Mouse (Mus musculus): ENCODE measurements around the gene Wwp2.

DNA sequence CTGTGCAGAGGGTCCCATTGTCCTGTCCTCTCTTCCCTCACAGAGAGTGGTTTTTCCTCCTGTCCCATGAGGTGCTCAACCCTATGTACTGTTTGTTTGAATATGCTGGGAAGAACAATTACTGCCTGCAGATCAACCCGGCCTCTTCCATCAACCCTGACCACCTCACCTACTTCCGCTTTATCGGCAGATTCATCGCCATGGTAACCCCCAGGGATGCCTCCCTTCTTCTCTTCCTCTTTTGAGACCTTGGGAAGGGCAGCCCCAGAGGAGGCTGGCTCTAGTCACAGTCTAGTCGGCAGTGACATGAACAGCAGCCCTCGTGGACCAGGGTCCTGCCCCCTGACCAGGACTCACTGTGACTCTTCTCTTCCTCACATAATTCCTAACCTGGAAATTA lies 116.1 kb downstream of the Wwp2 start:
- no peak for TF ChIP-seq ZNF384 (IDR thresholded peaks at IDR 0.05; ENCODE audit: low read depth, low read length)
- no peak for TF ChIP-seq CHD2 (IDR thresholded peaks at IDR 0.05; ENCODE audit: low read depth, low read length)
- no peak for TF ChIP-seq HCFC1 (IDR thresholded peaks at IDR 0.05; ENCODE audit: borderline replicate concordance, insufficient read depth, low read length)

Data from ES-E14 (cell line).